Mouse (Mus musculus): ENCODE results near the gene Zfp317. TPM values are rescaled to one million over a fixed set of nuclear protein-coding genes. Genes with fewer than 3 reads are reported as not detected.
A peak's percentile ranks its signal among the peaks of the same experiment; 100 is the strongest.
"Not testable (repeated sequence)": the region's sequence is repeated elsewhere in the genome, so short reads cannot be mapped to it uniquely, and the experiment has no call there.

The Zfp317 gene
- 29.2 to 32.8 TPM (median 31.3 TPM) in 3 replicates for total RNA-seq (2017)

GRCm38 (mm10) chr9:19621843-19622822 lies at the start of gene Zfp317:
TSS of gene Zfp317 (plus strand) at chr9:19622102.
- ATAC-seq (replicated peaks; ENCODE audit: insufficient number of reproducible peaks, low FRiP score, low TSS enrichment, poor library complexity, severe bottlenecking), result peak; percentile 98

DNA sequence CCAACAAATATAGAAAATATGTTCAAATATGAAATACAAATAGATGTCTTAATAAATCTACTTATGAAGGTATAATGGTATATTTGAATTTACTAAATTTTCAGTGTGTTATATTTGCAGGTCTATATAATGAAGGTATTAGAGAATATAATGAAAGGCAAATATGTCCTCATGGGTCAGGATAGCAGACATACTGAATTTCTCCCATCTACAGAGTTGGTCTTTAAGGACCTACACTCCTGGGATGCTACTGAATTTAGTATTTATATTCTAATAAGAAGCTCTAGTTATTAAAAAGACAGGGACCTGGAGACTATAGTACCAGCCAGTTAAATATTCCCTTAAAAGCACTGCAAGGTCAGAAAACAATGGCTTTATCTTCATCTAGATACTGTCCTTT lies 39.6 kb upstream of the Zfp317 start, which contains the start of gene Olfr855:
Gene Olfr855 (plus strand): TSS at position 301 of the 400 bp plus-strand sequence.
- ATAC-seq (replicated peaks; ENCODE audit: insufficient number of reproducible peaks, low FRiP score, low TSS enrichment, poor library complexity, severe bottlenecking), result no peak

- ATAC-seq (replicated peaks; ENCODE audit: insufficient number of reproducible peaks, low FRiP score, low TSS enrichment, poor library complexity, severe bottlenecking), result no peak
Observed at GRCm38 (mm10) chr9:19621297-19621696, 605 bp upstream of the Zfp317 start.

GRCm38 (mm10) chr9:19629574-19629973 lies 7.7 kb downstream of the Zfp317 start:
- ATAC-seq (replicated peaks; ENCODE audit: insufficient number of reproducible peaks, low FRiP score, low TSS enrichment, poor library complexity, severe bottlenecking), result no peak

DNA sequence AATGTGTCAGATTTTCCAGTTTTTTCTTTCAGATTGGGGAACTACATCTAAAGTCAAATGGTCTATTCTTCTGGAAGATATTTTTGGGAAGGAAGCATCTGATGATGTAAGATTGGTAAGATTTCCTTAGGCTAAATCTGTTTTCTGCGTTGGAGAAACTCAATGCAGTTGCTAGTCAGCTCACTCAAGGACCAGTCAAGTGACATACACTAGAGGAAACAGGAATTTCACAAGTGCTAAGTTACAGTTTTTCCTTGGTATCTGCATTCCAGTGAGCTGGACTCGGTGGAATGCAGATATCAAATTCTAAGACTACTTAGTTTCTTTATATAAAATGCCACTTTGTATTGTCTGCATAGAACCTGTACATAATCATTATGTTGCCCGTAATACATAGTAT lies 23.3 kb downstream of the Zfp317 start:
- no peak for ATAC-seq (replicated peaks; ENCODE audit: insufficient number of reproducible peaks, low FRiP score, low TSS enrichment, poor library complexity, severe bottlenecking)

DNA sequence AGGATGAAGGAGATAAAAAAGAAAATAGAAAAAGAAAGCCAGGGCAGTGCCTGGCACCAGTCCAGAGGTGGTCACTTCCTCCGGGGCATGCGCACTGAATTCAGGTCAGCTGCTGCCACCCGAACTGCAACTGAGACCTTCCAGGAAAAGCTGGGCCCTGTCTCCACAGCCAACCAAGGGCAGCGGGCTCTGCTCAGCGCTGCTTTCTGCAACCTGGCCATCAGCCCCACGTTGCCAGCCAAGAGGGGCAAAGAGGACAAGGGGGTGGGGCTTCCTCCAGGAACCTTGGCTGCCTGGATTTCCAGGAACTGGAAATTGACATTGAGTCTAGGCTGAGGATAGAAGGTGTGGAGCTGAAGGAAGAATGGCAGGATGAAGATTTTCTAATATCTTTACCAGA lies 68.4 kb downstream of the Zfp317 start:
- ATAC-seq (replicated peaks; ENCODE audit: insufficient number of reproducible peaks, low FRiP score, low TSS enrichment, poor library complexity, severe bottlenecking), result no peak

GRCm38 (mm10) chr9:19691426-19691825 lies 69.5 kb downstream of the Zfp317 start:
- ATAC-seq (replicated peaks; ENCODE audit: insufficient number of reproducible peaks, low FRiP score, low TSS enrichment, poor library complexity, severe bottlenecking), result no peak

- ATAC-seq (replicated peaks; ENCODE audit: insufficient number of reproducible peaks, low FRiP score, low TSS enrichment, poor library complexity, severe bottlenecking), result no peak
Observed at GRCm38 (mm10) chr9:19692430-19692829, 70.5 kb downstream of the Zfp317 start.

DNA sequence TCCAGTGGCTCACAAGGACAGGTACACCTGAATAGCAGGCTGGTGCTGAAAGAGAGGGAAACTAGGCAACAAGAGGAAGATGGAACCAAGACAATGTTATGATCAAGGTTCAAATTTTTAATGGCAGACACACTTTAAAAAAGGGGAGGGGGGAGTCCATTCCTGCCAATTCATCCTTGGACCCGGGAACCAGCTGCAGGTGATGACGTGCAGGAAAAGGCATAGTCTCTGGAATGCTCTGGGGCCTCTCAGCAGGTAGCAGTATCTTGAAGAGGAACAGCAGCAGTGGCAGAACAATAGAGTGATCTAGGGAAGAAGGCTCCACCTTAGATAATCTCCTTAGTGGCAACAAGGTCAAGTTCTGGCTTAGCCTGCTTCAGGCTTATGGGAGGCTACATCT lies 72.4 kb downstream of the Zfp317 start:
- ATAC-seq (replicated peaks; ENCODE audit: insufficient number of reproducible peaks, low FRiP score, low TSS enrichment, poor library complexity, severe bottlenecking), result not testable (repeated sequence)

GRCm38 (mm10) chr9:19694898-19695379 lies 73.0 kb downstream of the Zfp317 start:
- ATAC-seq (replicated peaks; ENCODE audit: insufficient number of reproducible peaks, low FRiP score, low TSS enrichment, poor library complexity, severe bottlenecking), result not testable (repeated sequence)

Other genes with a start within 250 kb of the Zfp317 start
- gene Olfr847, start 243.4 kb upstream of the Zfp317 start, total RNA-seq (2017), result not detected in 3 replicates
- gene Olfr849, start 181.8 kb upstream of the Zfp317 start, total RNA-seq (2017), result not detected in 3 replicates
- not detected in 3 replicates for gene Olfr850, start 143.9 kb upstream of the Zfp317 start, total RNA-seq (2017)
- not detected in 3 replicates for gene Olfr851, start 128.8 kb upstream of the Zfp317 start, total RNA-seq (2017)
- gene Olfr853, start 81.0 kb upstream of the Zfp317 start, total RNA-seq (2017), result not detected in 3 replicates
- gene Olfr854, start 54.7 kb upstream of the Zfp317 start, total RNA-seq (2017), result not detected in 3 replicates
- gene Olfr855, start 39.5 kb upstream of the Zfp317 start, total RNA-seq (2017), result not detected in 3 replicates
- gene Olfr857, start 87.3 kb downstream of the Zfp317 start, total RNA-seq (2017), result not detected in 3 replicates
- not detected in 3 replicates for gene Olfr58, start 158.2 kb downstream of the Zfp317 start, total RNA-seq (2017)
- gene Olfr859, start 182.8 kb downstream of the Zfp317 start, total RNA-seq (2017), result not detected in 3 replicates
- not detected in 3 replicates for gene Olfr860, start 227.6 kb downstream of the Zfp317 start, total RNA-seq (2017)